Mouse (Mus musculus) lung, postnatal 36 days (tissue): ENCODE measurements at regions not wholly inside any gene's neighbourhood (a gene's known extent, or its start where the extent isn't known, plus 50 kb on each side); places are given as distances from the start of the nearest gene placed in this dataset.

ENCODE experiments used
- DNase-seq: peaks from one replicate; pipeline ENCODE4 v3.0.0; 2022; ENCODE audit warnings: mixed read lengths

GRCm38 (mm10) chr3:73934491-73934890 is 226.3 kb upstream of the Bche start:
- peak; percentile 0 for DNase-seq

GRCm38 (mm10) chr3:73932185-73932584 is 224.0 kb upstream of the Bche start:
- DNase-seq, result no peak
